Mouse (Mus musculus): ENCODE measurements around the gene 1700028P14Rik. TPM values are rescaled to one million over a fixed set of nuclear protein-coding genes. Genes with fewer than 3 reads are reported as not detected.

Gene 1700028P14Rik
- polyA plus RNA-seq, 1 experiment from 2014 or later, result 3.0 TPM

DNA sequence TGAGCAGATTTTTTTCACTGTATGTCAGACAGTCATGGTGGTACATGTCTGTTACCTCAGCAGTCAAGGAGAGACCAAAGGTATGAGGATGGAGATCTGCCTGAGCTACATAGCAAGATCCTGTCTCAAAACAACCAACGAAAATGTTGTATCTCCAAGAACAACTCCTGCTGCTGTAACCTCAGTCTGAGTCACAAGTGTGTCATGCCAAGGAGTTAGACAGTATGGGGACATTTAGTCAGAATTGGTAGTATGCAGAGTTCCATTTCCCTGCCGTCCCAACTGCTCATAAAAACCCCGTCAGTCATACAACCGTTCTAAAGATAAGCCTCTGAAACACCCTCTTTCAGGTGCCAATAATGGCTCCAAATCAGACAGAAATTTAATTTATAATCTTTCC is 130.8 kb downstream of the 1700028P14Rik start:
- no peaks in the 10 kb centered on the region for H3K36me3 ChIP-seq (ENCODE audit: control insufficient read depth, insufficient read depth, low read length)
- WGBS, result 95% methylated on average over 4 of the region's 4 CpGs
- no peaks in the 10 kb centered on the region for H3K27me3 ChIP-seq (replicated peaks; ENCODE audit: control insufficient read depth, insufficient read depth, low read length)
- no peak overlapping the region for H3K4me3 ChIP-seq (ENCODE audit: low read length)
- H3K27ac ChIP-seq (ENCODE audit: low read depth, low read length), result no peak overlapping the region
- H3K9ac ChIP-seq (ENCODE audit: low read depth, low read length), result no peak overlapping the region
- no peaks in the 10 kb centered on the region for H3K9me3 ChIP-seq (ENCODE audit: control insufficient read depth, low read length)
- no peaks in the 10 kb centered on the region for H3K4me1 ChIP-seq (ENCODE audit: control insufficient read depth, insufficient read depth, low read depth, low read length)
- ATAC-seq, result no peak
- no peak overlapping the region for H3K4me2 ChIP-seq (ENCODE audit: low read length)

- Histone ChIP-seq H3K9ac (ENCODE audit: low read depth, low read length) (no peak overlapping the region), H3K36me3 (ENCODE audit: control insufficient read depth, insufficient read depth, low read length) (no peaks in the 10 kb centered on the region), H3K27ac (ENCODE audit: low read depth, low read length) (no peak overlapping the region), H3K4me1 (ENCODE audit: control insufficient read depth, insufficient read depth, low read depth, low read length) (no peaks in the 10 kb centered on the region), H3K4me3 (ENCODE audit: low read length) (no peak overlapping the region), H3K4me2 (ENCODE audit: low read length) (no peak overlapping the region), H3K27me3 (replicated peaks; ENCODE audit: control insufficient read depth, insufficient read depth, low read length) (no peaks in the 10 kb centered on the region), H3K9me3 (ENCODE audit: control insufficient read depth, low read length) (no peaks in the 10 kb centered on the region)
- no peak for ATAC-seq
- WGBS, result 88% methylated on average over 8 of the region's 8 CpGs
Measured at GRCm38 (mm10) chr19:23521071-23521470, 131.5 kb downstream of the 1700028P14Rik start.

DNA sequence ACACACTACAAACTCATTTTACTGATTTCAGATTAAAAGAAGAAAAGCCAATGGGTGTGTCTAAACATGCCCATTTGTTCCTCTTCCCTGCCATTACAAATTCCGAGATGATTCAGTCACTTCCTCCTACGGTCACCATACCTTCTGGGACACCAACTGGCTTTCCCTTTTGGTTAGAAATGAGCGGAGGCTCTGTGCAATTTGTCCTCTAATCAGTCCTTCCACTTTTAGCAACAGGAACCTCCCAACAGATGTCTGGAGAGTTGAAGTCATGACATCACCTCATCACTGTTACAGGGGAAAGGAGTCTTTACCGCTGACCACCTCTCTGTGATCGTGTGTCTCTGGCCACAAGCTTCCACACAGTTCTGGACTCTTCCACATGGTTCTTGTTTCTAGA is 132.0 kb downstream of the 1700028P14Rik start:
- H3K9ac ChIP-seq (ENCODE audit: low read depth, low read length), result no peak overlapping the region
- 82% methylated on average over 5 of the region's 5 CpGs for WGBS
- no peaks in the 10 kb centered on the region for H3K9me3 ChIP-seq (ENCODE audit: control insufficient read depth, low read length)
- H3K4me2 ChIP-seq (ENCODE audit: low read length), result no peak overlapping the region
- no peaks in the 10 kb centered on the region for H3K27me3 ChIP-seq (replicated peaks; ENCODE audit: control insufficient read depth, insufficient read depth, low read length)
- no peak overlapping the region for H3K27ac ChIP-seq (ENCODE audit: low read depth, low read length)
- H3K36me3 ChIP-seq (ENCODE audit: control insufficient read depth, insufficient read depth, low read length), result no peaks in the 10 kb centered on the region
- H3K4me1 ChIP-seq (ENCODE audit: control insufficient read depth, insufficient read depth, low read depth, low read length), result no peaks in the 10 kb centered on the region
- ATAC-seq, result no peak
- no peak overlapping the region for H3K4me3 ChIP-seq (ENCODE audit: low read length)

DNA sequence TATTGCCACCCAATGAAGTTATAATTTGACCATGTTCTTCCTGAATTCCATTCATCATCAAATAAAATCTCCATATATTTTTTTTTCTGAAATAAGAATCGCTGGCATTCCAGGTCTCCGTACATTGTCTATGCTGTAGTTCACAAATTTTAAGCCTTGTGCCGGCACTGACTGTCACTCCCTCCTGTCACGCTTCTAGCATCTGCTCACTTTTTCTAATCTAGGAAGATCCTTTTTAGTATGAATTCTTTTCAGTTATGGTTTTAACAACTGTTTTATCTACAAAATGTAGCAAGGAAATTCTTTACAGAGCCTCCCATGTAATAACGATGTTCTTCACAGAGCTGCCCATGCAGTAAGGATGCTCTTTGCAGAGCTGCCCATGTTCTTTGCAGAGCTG is 134.1 kb downstream of the 1700028P14Rik start:
- H3K9ac ChIP-seq (ENCODE audit: low read depth, low read length), result no peak overlapping the region
- no peak overlapping the region for H3K27ac ChIP-seq (ENCODE audit: low read depth, low read length)
- H3K4me2 ChIP-seq (ENCODE audit: low read length), result no peak overlapping the region
- no peaks in the 10 kb centered on the region for H3K4me1 ChIP-seq (ENCODE audit: control insufficient read depth, insufficient read depth, low read depth, low read length)
- H3K9me3 ChIP-seq (ENCODE audit: control insufficient read depth, low read length), result no peaks in the 10 kb centered on the region
- no peaks in the 10 kb centered on the region for H3K27me3 ChIP-seq (replicated peaks; ENCODE audit: control insufficient read depth, insufficient read depth, low read length)
- no peaks in the 10 kb centered on the region for H3K36me3 ChIP-seq (ENCODE audit: control insufficient read depth, insufficient read depth, low read length)
- WGBS, result 91% methylated on average over 5 of the region's 5 CpGs
- no peak overlapping the region for H3K4me3 ChIP-seq (ENCODE audit: low read length)
- no peak for ATAC-seq

GRCm38 (mm10) chr19:23511303-23511702 is 141.3 kb downstream of the 1700028P14Rik start:
- Histone ChIP-seq H3K36me3 (ENCODE audit: control insufficient read depth, insufficient read depth, low read length) (no peaks in the 10 kb centered on the region), H3K9ac (ENCODE audit: low read depth, low read length) (no peak overlapping the region), H3K4me2 (ENCODE audit: low read length) (no peak overlapping the region), H3K27me3 (replicated peaks; ENCODE audit: control insufficient read depth, insufficient read depth, low read length) (no peaks in the 10 kb centered on the region), H3K4me3 (ENCODE audit: low read length) (no peak overlapping the region), H3K27ac (ENCODE audit: low read depth, low read length) (no peak overlapping the region), H3K4me1 (ENCODE audit: control insufficient read depth, insufficient read depth, low read depth, low read length) (peaks cover 10% of the 10 kb centered on the region), H3K9me3 (ENCODE audit: control insufficient read depth, low read length) (no peaks in the 10 kb centered on the region)
- 45% methylated on average over 2 of the region's 2 CpGs for WGBS
- ATAC-seq, result no peak

Other genes starting within 250 kb of the 1700028P14Rik start
- 2.5 and 2.6 TPM in 2 replicates for gene Mamdc2, start 204.4 kb downstream of the 1700028P14Rik start, polyA plus RNA-seq (2015; fragmentation: Nextera tagmentation; extraction: Ambion mirVana)
- 3.5 and 4.0 TPM in 2 replicates for gene Ptar1, start 34.6 kb upstream of the 1700028P14Rik start, polyA plus RNA-seq (2015; fragmentation: Nextera tagmentation; extraction: Ambion mirVana)
- gene Apba1, start 106.1 kb upstream of the 1700028P14Rik start, polyA plus RNA-seq (2015; fragmentation: Nextera tagmentation; extraction: Ambion mirVana), result 12.7 and 13.3 TPM in 2 replicates

Measured in hindbrain, embryonic 16.5 days (tissue).